Mouse (Mus musculus) CH12.LX (cell line): ENCODE measurements around the gene Dip2a. TPM values are rescaled to one million over a fixed set of nuclear protein-coding genes. Genes with fewer than 3 reads are reported as not detected.
A peak's percentile ranks its signal among the peaks of the same experiment; 100 is the strongest.

Experiments used
- DNase-seq: peaks from one replicate; pipeline ENCODE4 v3.0.0-alpha.2; 2013; ENCODE audit errors: extremely low read depth
- H3K27ac ChIP-seq: 2 replicates; pipeline ENCODE4 v1.5.1; 2012; ENCODE audit warnings: low read depth, mild to moderate bottlenecking, control low read depth, moderate library complexity; ENCODE audit not compliant: insufficient read depth
- H3K27me3 ChIP-seq: replicated peaks from 2 replicates; pipeline ENCODE3; 2012; ENCODE audit warnings: inconsistent platforms
- H3K36me3 ChIP-seq, 2 experiments: replicated peaks in 1 of 2; 2 replicates each; pipeline versions ENCODE3 to v1.6.1; 2012; ENCODE audit warnings: inconsistent platforms in 1 of 2, low read length in 1 of 2, mild to moderate bottlenecking in 1 of 2, mixed read lengths in 1 of 2, moderate library complexity in 1 of 2; ENCODE audit not compliant: control insufficient read depth in 1 of 2, insufficient read depth in 1 of 2
- H3K4me1 ChIP-seq, 2 experiments: 2 replicates each; pipeline ENCODE4 v1.6.1; 2012; ENCODE audit warnings: inconsistent platforms in 1 of 2, moderate library complexity in 1 of 2; ENCODE audit not compliant: insufficient read depth in 2 of 2, control insufficient read depth in 1 of 2
- H3K4me2 ChIP-seq: 2 replicates; pipeline ENCODE4 v1.6.1; 2012; ENCODE audit warnings: low read depth, mild to moderate bottlenecking, control low read depth; ENCODE audit not compliant: poor library complexity, insufficient read depth, severe bottlenecking
- H3K4me3 ChIP-seq, 3 experiments: fragments of 150-350 bp in 1 of 3; sonication (generic) in 1 of 3; replicated peaks in 1 of 3; 2 replicates each; pipeline versions ENCODE3 to v1.5.1; 2011 to 2012; ENCODE audit warnings: low read depth in 2 of 3, low read length in 2 of 3, mild to moderate bottlenecking in 2 of 3, moderate library complexity in 2 of 3, control low read depth in 1 of 3, improper control_type of control experiment in 1 of 3, inconsistent platforms in 1 of 3, mixed read lengths in 1 of 3; ENCODE audit not compliant: poor library complexity in 1 of 3
- H3K79me2 ChIP-seq: replicated peaks from 2 replicates; pipeline ENCODE4 v1.6.1; 2012; ENCODE audit warnings: mild to moderate bottlenecking, moderate library complexity; ENCODE audit not compliant: control insufficient read depth, poor library complexity, insufficient read depth, severe bottlenecking; ENCODE audit errors: extremely low read depth
- H3K9ac ChIP-seq: 2 replicates; pipeline ENCODE4 v1.6.1; 2012; ENCODE audit warnings: low read depth, mild to moderate bottlenecking, control low read depth, moderate library complexity; ENCODE audit not compliant: insufficient read depth
- H3K9me3 ChIP-seq: replicated peaks from 2 replicates; pipeline ENCODE3; 2012; ENCODE audit warnings: low read length, inconsistent platforms, mixed read lengths
- CTCF ChIP-seq, 2 experiments: IDR thresholded peaks in 1 of 2; conservative IDR thresholded peaks in 1 of 2; 2 replicates each; pipeline ENCODE4 v1.5.1; 2011 to 2012; ENCODE audit warnings: low read depth in 2 of 2, low read length in 2 of 2, improper control_type of control experiment in 1 of 2, inconsistent platforms in 1 of 2, mild to moderate bottlenecking in 1 of 2, moderate library complexity in 1 of 2
- E2F4 ChIP-seq: IDR thresholded peaks from 2 replicates; pipeline ENCODE4 v1.6.1; 2011; ENCODE audit warnings: low read depth, low read length, improper control_type of control experiment; ENCODE audit not compliant: insufficient replicate concordance
- ELF1 ChIP-seq: IDR thresholded peaks from 2 replicates; pipeline ENCODE4 v1.6.1; 2014; ENCODE audit warnings: low read depth, mild to moderate bottlenecking, inconsistent platforms, low read length, improper control_type of control experiment
- EP300 ChIP-seq: IDR thresholded peaks from 2 replicates; pipeline ENCODE4 v1.6.1; 2011; ENCODE audit warnings: low read length, improper control_type of control experiment
- GABPA ChIP-seq: IDR thresholded peaks from 2 replicates; pipeline ENCODE4 v1.6.1; 2012; ENCODE audit warnings: low read depth, low read length, improper control_type of control experiment, inconsistent platforms; ENCODE audit not compliant: insufficient replicate concordance
- HCFC1 ChIP-seq: IDR thresholded peaks from 2 replicates; pipeline ENCODE4 v1.6.1; 2012; ENCODE audit warnings: low read depth, mild to moderate bottlenecking, inconsistent platforms, low read length, improper control_type of control experiment
- IRF4 ChIP-seq: IDR thresholded peaks from 2 replicates; pipeline ENCODE4 v1.6.1; 2014; ENCODE audit warnings: low read depth, mild to moderate bottlenecking, inconsistent platforms, low read length, improper control_type of control experiment
- JUN ChIP-seq: IDR thresholded peaks from 2 replicates; pipeline ENCODE4 v1.6.1; 2011; ENCODE audit warnings: low read depth, mild to moderate bottlenecking, low read length, improper control_type of control experiment, moderate library complexity; ENCODE audit not compliant: insufficient read depth
- JUND ChIP-seq: conservative IDR thresholded peaks from 2 replicates; pipeline ENCODE4 v1.6.1; 2011; ENCODE audit warnings: low read depth, low read length, improper control_type of control experiment
- MAFK ChIP-seq: IDR thresholded peaks from 2 replicates; pipeline ENCODE4 v1.6.1; 2011; ENCODE audit warnings: low read length, improper control_type of control experiment; ENCODE audit not compliant: insufficient replicate concordance
- MAX ChIP-seq: IDR thresholded peaks from 2 replicates; pipeline ENCODE4 v1.6.1; 2011; ENCODE audit warnings: low read length, improper control_type of control experiment
- MAZ ChIP-seq: IDR thresholded peaks from 2 replicates; pipeline ENCODE4 v1.6.1; 2012; ENCODE audit warnings: low read depth, mild to moderate bottlenecking, inconsistent platforms, low read length, improper control_type of control experiment, moderate library complexity
- MEF2A ChIP-seq: IDR thresholded peaks from 2 replicates; pipeline ENCODE4 v1.6.1; 2014; ENCODE audit warnings: low read depth, mild to moderate bottlenecking, inconsistent platforms, low read length, improper control_type of control experiment, borderline replicate concordance
- MYC ChIP-seq: IDR thresholded peaks from 2 replicates; pipeline ENCODE4 v1.6.1; 2011; ENCODE audit warnings: low read depth, mild to moderate bottlenecking, improper control_type of control experiment, low read length
- PAX5 ChIP-seq: IDR thresholded peaks from 2 replicates; pipeline ENCODE4 v1.6.1; 2012; ENCODE audit warnings: low read length, inconsistent platforms, mixed read lengths
- POLR2A ChIP-seq: IDR thresholded peaks from 2 replicates; pipeline ENCODE4 v1.6.1; 2011; ENCODE audit warnings: low read depth, mild to moderate bottlenecking, improper control_type of control experiment, low read length
- POLR2AphosphoS2 ChIP-seq: IDR thresholded peaks from 2 replicates; pipeline ENCODE4 v1.6.1; 2011; ENCODE audit warnings: low read depth, low read length, improper control_type of control experiment
- RCOR1 ChIP-seq: conservative IDR thresholded peaks from 2 replicates; pipeline ENCODE4 v1.6.1; 2012; ENCODE audit warnings: low read depth, mild to moderate bottlenecking, inconsistent platforms, low read length, improper control_type of control experiment
- SIN3A ChIP-seq: IDR thresholded peaks from 2 replicates; pipeline ENCODE4 v1.6.1; 2012; ENCODE audit warnings: low read length, improper control_type of control experiment, inconsistent platforms
- TCF12 ChIP-seq: IDR thresholded peaks from 2 replicates; pipeline ENCODE4 v1.6.1; 2014; ENCODE audit warnings: low read depth, mild to moderate bottlenecking, inconsistent platforms, low read length, improper control_type of control experiment
- UBTF ChIP-seq: IDR thresholded peaks from 2 replicates; pipeline ENCODE4 v1.6.1; 2012; ENCODE audit warnings: low read depth, mild to moderate bottlenecking, inconsistent platforms, low read length, improper control_type of control experiment, moderate library complexity
- USF1 ChIP-seq: IDR thresholded peaks from 2 replicates; pipeline ENCODE4 v1.6.1; 2014; ENCODE audit warnings: low read depth, mild to moderate bottlenecking, inconsistent platforms, low read length, improper control_type of control experiment
- USF2 ChIP-seq: conservative IDR thresholded peaks from 2 replicates; pipeline ENCODE4 v1.6.1; 2011; ENCODE audit warnings: low read depth, low read length, improper control_type of control experiment
- ZMIZ1 ChIP-seq: IDR thresholded peaks from 2 replicates; pipeline ENCODE4 v1.6.1; 2012; ENCODE audit warnings: low read depth, mild to moderate bottlenecking, inconsistent platforms, low read length, improper control_type of control experiment
- ZNF384 ChIP-seq: IDR thresholded peaks from 2 replicates; pipeline ENCODE4 v1.6.1; 2012; ENCODE audit warnings: low read depth, low read length, improper control_type of control experiment, inconsistent platforms
- dilution Hi-C: fragments of 300-500 bp; cut with MboI; formaldehyde crosslinking; loops from 2 replicates; pipeline ENCODE4 v1.14.3; 2020; ENCODE audit warnings: low sequenced_read_pairs; ENCODE audit not compliant: extremely low pct_unique_long_range_greater_than_20kb, extremely low pct_ligation_motif_present
- in situ Hi-C: fragments of 300-500 bp; cut with MboI; formaldehyde crosslinking; loops from 3 replicates; pipeline ENCODE4 v1.14.3; 2019; ENCODE audit warnings: low sequenced_read_pairs, low pct_ligation_motif_present, low pct_unique_long_range_greater_than_20kb, mixed read lengths
- polyA plus RNA-seq: library from polyadenylated mRNA; unstranded; fragments of >175 nt; gene quantifications from 2 replicates; pipeline ENCODE4 v1.2.1, GENCODE M21; 2012; ENCODE audit warnings: low read depth; ENCODE audit not compliant: insufficient read length
- total RNA-seq, 2 experiments: library from RNA; depleted of rRNA; stranded (reverse); fragments of 300-350 nt in 1 of 2; fragments of >200 nt in 1 of 2; gene quantifications; 2 replicates each; pipeline ENCODE4 v1.2.3; 2012 to 2014

Gene Dip2a
- total and polyA plus RNA-seq, 3 experiments, result 0.97 to 2.4 (median 1.5) TPM

GRCm38 (mm10) chr10:76391786-76392185 is 46.7 kb upstream of the Dip2a start:
- dilution Hi-C loops, result no loop called here
- in situ Hi-C loops, result no loop called here
- DNase-seq, result peak; percentile 14
- H3K27me3 ChIP-seq, result no peaks in the 10 kb centered on the region
- no peak overlapping the region for H3K27ac ChIP-seq
- H3K4me3 ChIP-seq, result no peak overlapping the region
- peaks cover 7% of the 10 kb centered on the region for H3K9me3 ChIP-seq
- no peaks in the 10 kb centered on the region for H3K4me1 ChIP-seq
- no peaks in the 10 kb centered on the region for H3K79me2 ChIP-seq
- TF ChIP-seq POLR2AphosphoS2, result no peak
- TF ChIP-seq CTCF (conservative IDR thresholded peaks at IDR 0.05 in 1 of 2, IDR thresholded peaks at IDR 0.05 in 1 of 2; ENCODE audit: low read depth in 2 of 2, low read length in 2 of 2), result peak; percentile 54 to 55; a peak in 3 of 4 replicates
- no peak overlapping the region for H3K4me2 ChIP-seq
- H3K9ac ChIP-seq, result no peak overlapping the region
- peaks cover 52 to 66% of the 10 kb centered on the region in 2 experiments for H3K36me3 ChIP-seq

GRCm38 (mm10) chr10:76391166-76391565 is 46.1 kb upstream of the Dip2a start:
- H3K9me3 ChIP-seq, result peaks cover 7% of the 10 kb centered on the region
- H3K4me2 ChIP-seq, result no peak overlapping the region
- no peak overlapping the region for H3K27ac ChIP-seq
- in situ Hi-C loops (no loop called here), dilution Hi-C loops (no loop called here)
- no peak for TF ChIP-seq MAX
- TF ChIP-seq MEF2A, result no peak
- no peak for TF ChIP-seq SIN3A
- TF ChIP-seq MYC, result no peak
- TF ChIP-seq TCF12, result no peak
- TF ChIP-seq CTCF (conservative IDR thresholded peaks at IDR 0.05 in 1 of 2, IDR thresholded peaks at IDR 0.05 in 1 of 2; ENCODE audit: low read depth in 2 of 2, low read length in 2 of 2), result no peak
- no peak for TF ChIP-seq MAZ
- no peak for TF ChIP-seq UBTF
- no peak for TF ChIP-seq JUND
- no peak for TF ChIP-seq IRF4
- TF ChIP-seq JUN, result no peak
- TF ChIP-seq RCOR1, result no peak
- no peak for TF ChIP-seq PAX5
- no peak for TF ChIP-seq GABPA
- no peak overlapping the region for H3K9ac ChIP-seq
- DNase-seq, result no peak
- H3K4me1 ChIP-seq, result no peaks in the 10 kb centered on the region
- no peaks in the 10 kb centered on the region for H3K79me2 ChIP-seq
- no peaks in the 10 kb centered on the region for H3K27me3 ChIP-seq
- H3K4me3 ChIP-seq, result no peak overlapping the region
- H3K36me3 ChIP-seq, result peaks cover 54 to 67% of the 10 kb centered on the region in 2 experiments

GRCm38 (mm10) chr10:76374981-76375380 is 29.9 kb upstream of the Dip2a start:
- TF ChIP-seq ELF1, result no peak
- TF ChIP-seq MYC, result no peak
- no peak for TF ChIP-seq RCOR1
- TF ChIP-seq POLR2A, result no peak
- TF ChIP-seq EP300, result no peak
- TF ChIP-seq USF1, result no peak
- TF ChIP-seq ZNF384, result no peak
- no peak for TF ChIP-seq MEF2A
- TF ChIP-seq E2F4, result no peak
- no peak for TF ChIP-seq HCFC1
- no peak for TF ChIP-seq USF2
- TF ChIP-seq JUN, result no peak
- no peak for TF ChIP-seq CTCF (conservative IDR thresholded peaks at IDR 0.05 in 1 of 2, IDR thresholded peaks at IDR 0.05 in 1 of 2; ENCODE audit: low read depth in 2 of 2, low read length in 2 of 2)
- TF ChIP-seq JUND, result no peak
- no peak for TF ChIP-seq MAFK
- no peak for TF ChIP-seq PAX5
- no peak for TF ChIP-seq ZMIZ1
- Histone ChIP-seq H3K27me3 (no peaks in the 10 kb centered on the region), H3K36me3 (peaks cover 68 to 95% of the 10 kb centered on the region in 2 experiments), H3K4me2 (no peak overlapping the region), H3K4me3 (no peak overlapping the region), H3K27ac (no peak overlapping the region), H3K79me2 (no peaks in the 10 kb centered on the region), H3K9ac (no peak overlapping the region), H3K4me1 (no peaks in the 10 kb centered on the region), H3K9me3 (no peaks in the 10 kb centered on the region)
- in situ Hi-C loops (no loop called here), dilution Hi-C loops (no loop called here)
- DNase-seq, result no peak
